Mouse (Mus musculus): ENCODE results near the gene Foxa2.

DNA sequence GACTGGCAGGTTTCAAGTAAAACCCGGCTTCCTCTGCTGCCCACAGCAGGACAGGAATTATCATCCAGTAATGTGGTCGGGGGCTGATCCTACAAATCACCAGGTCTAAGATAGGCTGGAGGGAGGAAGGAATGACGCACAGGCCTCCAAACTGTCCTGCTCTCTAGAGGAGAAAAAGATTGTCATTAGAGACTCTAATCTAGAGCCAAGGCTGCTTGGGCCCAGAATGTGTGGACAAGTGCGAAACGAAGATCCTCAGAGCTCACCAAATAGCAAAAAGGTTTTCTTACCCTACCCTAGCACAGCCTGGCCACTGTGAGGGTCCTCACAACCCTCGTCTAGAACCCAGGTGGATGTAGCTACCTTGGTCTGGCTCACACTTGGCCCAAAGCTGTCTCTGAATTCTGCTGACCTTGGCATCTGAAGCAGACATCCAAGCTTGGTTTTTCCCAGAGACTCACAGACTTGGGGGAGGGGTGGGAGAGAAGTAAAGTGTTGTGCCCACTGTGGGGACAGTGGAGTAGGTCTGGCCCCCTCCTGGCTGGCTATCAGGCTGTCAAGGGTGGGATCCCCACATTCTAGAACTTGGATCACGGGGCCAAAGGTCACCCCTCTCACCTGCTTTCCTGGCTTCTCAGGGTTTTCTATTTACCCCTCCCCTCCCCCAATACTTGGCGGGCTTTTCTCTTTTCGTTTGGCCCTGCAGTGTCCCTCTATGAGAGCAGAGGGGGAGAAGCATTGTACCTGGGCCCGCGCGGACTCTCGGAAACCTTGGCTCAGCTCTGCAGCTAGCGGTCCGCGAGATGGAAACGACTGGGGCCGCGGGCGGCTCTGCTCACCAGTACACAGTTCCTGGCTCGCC, 16.8 kb downstream of the Foxa2 start:
- TF ChIP-seq CTCF (IDR thresholded peaks at IDR 0.05) (no peak), POLR2A (IDR thresholded peaks at IDR 0.05; ENCODE audit: insufficient read depth, low read depth, low read length) (no peak)

Measured in heart, adult 2 months (tissue).